Mouse (Mus musculus) heart, embryonic 14.5 days (tissue): ENCODE data around the gene Lasp1. TPM values are rescaled to one million over a fixed set of nuclear protein-coding genes. Genes with fewer than 3 reads are reported as not detected.

ENCODE experiments used
- ATAC-seq: fragments of 200-750 bp; cut with Nextera tagmentation; 2 replicates; pipeline ENCODE4 v1.8.0; 2017; ENCODE audit warnings: low read depth, moderate TSS enrichment; ENCODE audit not compliant: insufficient number of reproducible peaks, insufficient read depth, low FRiP score
- H3K27ac ChIP-seq, 2 experiments: fragments of 200-500 bp in 1 of 2; fragments of 300-500 bp in 1 of 2; sonication (generic) in 1 of 2; replicated peaks in 1 of 2; 2 replicates each; pipeline ENCODE4 v1.5.1; 2012 to 2014; ENCODE audit warnings: low read depth in 2 of 2, low read length in 2 of 2, control low read depth in 1 of 2, mild to moderate bottlenecking in 1 of 2, mixed read lengths in 1 of 2; ENCODE audit not compliant: control insufficient read depth in 1 of 2, insufficient read depth in 1 of 2
- H3K27me3 ChIP-seq: fragments of 300-500 bp; sonication (generic); 2 replicates; pipeline ENCODE4 v1.6.1; 2014; ENCODE audit warnings: mild to moderate bottlenecking, low read length, control low read depth; ENCODE audit not compliant: control insufficient read depth, insufficient read depth
- H3K36me3 ChIP-seq: fragments of 300-500 bp; sonication (generic); 2 replicates; pipeline ENCODE4 v1.6.1; 2014; ENCODE audit warnings: mild to moderate bottlenecking, control low read depth, low read length, mixed read lengths; ENCODE audit not compliant: control insufficient read depth, insufficient read depth
- H3K4me1 ChIP-seq, 2 experiments: fragments of 200-500 bp in 1 of 2; fragments of 300-500 bp in 1 of 2; sonication (generic) in 1 of 2; 2 replicates each; pipeline ENCODE4 v1.6.1; 2012 to 2014; ENCODE audit warnings: low read length in 2 of 2, control low read depth in 1 of 2, mixed read lengths in 1 of 2; ENCODE audit not compliant: control insufficient read depth in 2 of 2, insufficient read depth in 2 of 2
- H3K4me2 ChIP-seq: fragments of 300-500 bp; sonication (generic); 2 replicates; pipeline ENCODE4 v1.6.1; 2014; ENCODE audit warnings: mild to moderate bottlenecking, low read length
- H3K4me3 ChIP-seq, 2 experiments: fragments of 200-500 bp in 1 of 2; fragments of 300-500 bp in 1 of 2; sonication (generic) in 1 of 2; 2 replicates each; pipeline ENCODE4 v1.5.1; 2012 to 2014; ENCODE audit warnings: low read length in 2 of 2, mild to moderate bottlenecking in 2 of 2, control low read depth in 1 of 2, low read depth in 1 of 2, moderate library complexity in 1 of 2; ENCODE audit not compliant: control insufficient read depth in 1 of 2, insufficient read depth in 1 of 2
- H3K9ac ChIP-seq: fragments of 300-500 bp; sonication (generic); 2 replicates; pipeline ENCODE4 v1.6.1; 2014; ENCODE audit warnings: mild to moderate bottlenecking, low read length
- H3K9me3 ChIP-seq: fragments of 300-500 bp; sonication (generic); 2 replicates; pipeline ENCODE4 v1.6.1; 2016; ENCODE audit warnings: low read length, control low read depth; ENCODE audit not compliant: control insufficient read depth
- WGBS: fragments of 180-500 bp; shearing (Covaris S2); extraction: QIAGEN DNeasy Blood & Tissue Kit; methylation state at CpG from one replicate; pipeline ENCODE4 v1.1.7; 2014; 5-methylcytosine and 5-hydroxymethylcytosine counted together
- polyA plus RNA-seq: library from polyadenylated mRNA; unstranded; fragments of >200 nt; fragmentation: Nextera tagmentation; extraction: Ambion mirVana; gene quantifications from 2 replicates; pipeline ENCODE4 v1.2.1, GENCODE M21; 2014

Lasp1 gene
- polyA plus RNA-seq, 1 experiment from 2014 or later: 28.1 TPM

GRCm38 (mm10) chr11:97813085-97813484 lies 14.3 kb downstream of the Lasp1 start:
- peaks cover 58% of the 10 kb centered on the region for H3K36me3 ChIP-seq
- H3K9me3 ChIP-seq: no peaks in the 10 kb centered on the region
- H3K9ac ChIP-seq: peak overlapping the region; percentile 30
- no peak overlapping the region for H3K27ac ChIP-seq
- no peak overlapping the region for H3K4me2 ChIP-seq
- WGBS: 43% methylated on average over 7 of the region's 7 CpGs
- no peak for ATAC-seq
- peaks cover 66 to 91% of the 10 kb centered on the region in 2 experiments for H3K4me1 ChIP-seq
- no peak overlapping the region for H3K4me3 ChIP-seq
- no peaks in the 10 kb centered on the region for H3K27me3 ChIP-seq

- Histone ChIP-seq H3K9ac (no peak overlapping the region), H3K4me1 (peaks cover 66 to 91% of the 10 kb centered on the region in 2 experiments), H3K4me2 (no peak overlapping the region), H3K27ac (no peak overlapping the region), H3K36me3 (peaks cover 59% of the 10 kb centered on the region), H3K9me3 (no peaks in the 10 kb centered on the region), H3K4me3 (no peak overlapping the region), H3K27me3 (no peaks in the 10 kb centered on the region)
- ATAC-seq: no peak
- WGBS: 82% methylated on average over 17 of the region's 17 CpGs
These were observed 15.1 kb downstream of the Lasp1 start for GRCm38 (mm10) chr11:97813746-97814515.

- Histone ChIP-seq H3K9ac (no peak overlapping the region; the same call in 1 of the 2 replicates), H3K4me1 (peaks cover 60 to 85% of the 10 kb centered on the region in 2 experiments), H3K27me3 (no peaks in the 10 kb centered on the region), H3K4me2 (no peak overlapping the region), H3K9me3 (no peaks in the 10 kb centered on the region), H3K36me3 (peaks cover 55% of the 10 kb centered on the region), H3K27ac (0 out of 4 replicates have a peak overlapping the region, but pooled peaks of 1 of the 2 experiments have one; percentile 20), H3K4me3 (no peak overlapping the region)
- 73% methylated on average over 11 of the region's 11 CpGs for WGBS
- ATAC-seq: no peak
These were observed 16.9 kb downstream of the Lasp1 start for GRCm38 (mm10) chr11:97815736-97816135.

- ATAC-seq: no peak
- H3K4me2 ChIP-seq: no peak overlapping the region
- no peaks in the 10 kb centered on the region for H3K27me3 ChIP-seq
- no peak overlapping the region for H3K4me3 ChIP-seq
- peaks cover 55% of the 10 kb centered on the region for H3K36me3 ChIP-seq
- H3K9me3 ChIP-seq: no peaks in the 10 kb centered on the region
- peak overlapping the region; percentile 5; the same call in 1 of the 2 replicates for H3K9ac ChIP-seq
- peaks cover 62 to 85% of the 10 kb centered on the region in 2 experiments for H3K4me1 ChIP-seq
- 57% methylated on average over 5 of the region's 5 CpGs for WGBS
- H3K27ac ChIP-seq: 0 out of 4 replicates have a peak overlapping the region, but pooled peaks of 1 of the 2 experiments have one; percentile 20
These were observed 17.4 kb downstream of the Lasp1 start for GRCm38 (mm10) chr11:97816176-97816575.

GRCm38 (mm10) chr11:97816916-97817315 lies 18.1 kb downstream of the Lasp1 start:
- WGBS: 43% methylated on average over 9 of the region's 9 CpGs
- Histone ChIP-seq H3K4me2 (no peak overlapping the region), H3K4me1 (peaks cover 60 to 81% of the 10 kb centered on the region in 2 experiments), H3K27ac (peak overlapping the region; percentile 25 to 55), H3K9me3 (no peaks in the 10 kb centered on the region), H3K27me3 (no peaks in the 10 kb centered on the region), H3K4me3 (no peak overlapping the region), H3K9ac (no peak overlapping the region), H3K36me3 (peaks cover 55% of the 10 kb centered on the region)
- ATAC-seq: no peak

- ATAC-seq: no peak
- H3K9me3 ChIP-seq: no peaks in the 10 kb centered on the region
- WGBS: 28% methylated on average over 5 of the region's 5 CpGs
These were observed 18.6 kb downstream of the Lasp1 start for GRCm38 (mm10) chr11:97817379-97817778.

GRCm38 (mm10) chr11:97818003-97818402 lies 19.2 kb downstream of the Lasp1 start:
- Histone ChIP-seq H3K27me3 (no peaks in the 10 kb centered on the region), H3K4me3 (no peak overlapping the region), H3K4me1 (peaks cover 51 to 70% of the 10 kb centered on the region in 2 experiments), H3K9me3 (no peaks in the 10 kb centered on the region), H3K4me2 (no peak overlapping the region), H3K9ac (peak overlapping the region; percentile 57), H3K27ac (peak overlapping the region in 1 of 2 experiments; percentile 73; a peak in 2 of 4 replicates), H3K36me3 (peaks cover 58% of the 10 kb centered on the region)
- ATAC-seq: no peak
- WGBS: 46% methylated on average over 6 of the region's 6 CpGs

More at GRCm38 (mm10) chr11:97817379-97817778, 18.6 kb downstream of the Lasp1 start:
- peak overlapping the region; percentile 43 to 55; a peak in 2 of 4 replicates for H3K27ac ChIP-seq
- no peaks in the 10 kb centered on the region for H3K27me3 ChIP-seq
- H3K4me1 ChIP-seq: peaks cover 57 to 77% of the 10 kb centered on the region in 2 experiments
- peaks cover 54% of the 10 kb centered on the region for H3K36me3 ChIP-seq
- no peak overlapping the region; the same call in 1 of the 2 replicates for H3K9ac ChIP-seq
- no peak overlapping the region for H3K4me2 ChIP-seq
- H3K4me3 ChIP-seq: no peak overlapping the region
